Mouse (Mus musculus) neural tube, embryonic 11.5 days (tissue): ENCODE results near the gene Amd1. TPM values are rescaled to one million over a fixed set of nuclear protein-coding genes. Genes with fewer than 3 reads are reported as not detected.
A peak's percentile ranks its signal among the peaks of the same experiment; 100 is the strongest.

Experiments
- ATAC-seq: fragments of 200-750 bp; cut with Nextera tagmentation; 2 replicates; pipeline ENCODE4 v1.8.0; 2017; ENCODE audit warnings: moderate number of reproducible peaks, mild to moderate bottlenecking, moderate TSS enrichment, moderate library complexity; ENCODE audit not compliant: insufficient read depth, low FRiP score, low TSS enrichment
- DNase-seq: peaks from one replicate; pipeline ENCODE4 v3.0.0-alpha.2; 2015; ENCODE audit warnings: low spot score
- H3K27ac ChIP-seq: fragments of 300-500 bp; sonication (generic); 2 replicates; pipeline ENCODE4 v1.5.1; 2014; ENCODE audit warnings: low read depth, mild to moderate bottlenecking, low read length
- H3K27me3 ChIP-seq: fragments of 300-500 bp; sonication (generic); 2 replicates; pipeline ENCODE4 v1.6.1; 2014; ENCODE audit warnings: mild to moderate bottlenecking, low read length, mixed read lengths; ENCODE audit not compliant: control insufficient read depth, insufficient read depth
- H3K36me3 ChIP-seq: fragments of 300-500 bp; sonication (generic); 2 replicates; pipeline ENCODE4 v1.6.1; 2014; ENCODE audit warnings: mild to moderate bottlenecking, low read length, moderate library complexity, mixed read lengths; ENCODE audit not compliant: control insufficient read depth, insufficient read depth
- H3K4me1 ChIP-seq: fragments of 300-500 bp; sonication (generic); 2 replicates; pipeline ENCODE4 v1.6.1; 2014; ENCODE audit warnings: low read length, mixed read lengths; ENCODE audit not compliant: control insufficient read depth, insufficient read depth
- H3K4me2 ChIP-seq: fragments of 300-500 bp; sonication (generic); 2 replicates; pipeline ENCODE4 v1.6.1; 2014; ENCODE audit warnings: low read depth, mild to moderate bottlenecking, moderate library complexity
- H3K4me3 ChIP-seq: fragments of 300-500 bp; sonication (generic); 2 replicates; pipeline ENCODE4 v1.5.1; 2014; ENCODE audit warnings: low read depth, low read length
- H3K9ac ChIP-seq: fragments of 300-500 bp; sonication (generic); 2 replicates; pipeline ENCODE4 v1.6.1; 2014; ENCODE audit warnings: mild to moderate bottlenecking, low read length
- H3K9me3 ChIP-seq: fragments of 300-500 bp; sonication (generic); 2 replicates; pipeline ENCODE4 v1.6.1; 2016; ENCODE audit warnings: low read length; ENCODE audit not compliant: control insufficient read depth
- WGBS: fragments of 180-500 bp; shearing (Covaris S2); extraction: QIAGEN DNeasy Blood & Tissue Kit; methylation state at CpG from one replicate; pipeline ENCODE4 v1.1.7; 2014; 5-methylcytosine and 5-hydroxymethylcytosine counted together
- polyA plus RNA-seq: library from polyadenylated mRNA; unstranded; fragments of >200 nt; fragmentation: Nextera tagmentation; extraction: Ambion mirVana; gene quantifications from 2 replicates; pipeline ENCODE4 v1.2.1, GENCODE M21; 2014

Amd1 gene
- 94.8 and 97.9 TPM in 2 replicates for polyA plus RNA-seq

DNA sequence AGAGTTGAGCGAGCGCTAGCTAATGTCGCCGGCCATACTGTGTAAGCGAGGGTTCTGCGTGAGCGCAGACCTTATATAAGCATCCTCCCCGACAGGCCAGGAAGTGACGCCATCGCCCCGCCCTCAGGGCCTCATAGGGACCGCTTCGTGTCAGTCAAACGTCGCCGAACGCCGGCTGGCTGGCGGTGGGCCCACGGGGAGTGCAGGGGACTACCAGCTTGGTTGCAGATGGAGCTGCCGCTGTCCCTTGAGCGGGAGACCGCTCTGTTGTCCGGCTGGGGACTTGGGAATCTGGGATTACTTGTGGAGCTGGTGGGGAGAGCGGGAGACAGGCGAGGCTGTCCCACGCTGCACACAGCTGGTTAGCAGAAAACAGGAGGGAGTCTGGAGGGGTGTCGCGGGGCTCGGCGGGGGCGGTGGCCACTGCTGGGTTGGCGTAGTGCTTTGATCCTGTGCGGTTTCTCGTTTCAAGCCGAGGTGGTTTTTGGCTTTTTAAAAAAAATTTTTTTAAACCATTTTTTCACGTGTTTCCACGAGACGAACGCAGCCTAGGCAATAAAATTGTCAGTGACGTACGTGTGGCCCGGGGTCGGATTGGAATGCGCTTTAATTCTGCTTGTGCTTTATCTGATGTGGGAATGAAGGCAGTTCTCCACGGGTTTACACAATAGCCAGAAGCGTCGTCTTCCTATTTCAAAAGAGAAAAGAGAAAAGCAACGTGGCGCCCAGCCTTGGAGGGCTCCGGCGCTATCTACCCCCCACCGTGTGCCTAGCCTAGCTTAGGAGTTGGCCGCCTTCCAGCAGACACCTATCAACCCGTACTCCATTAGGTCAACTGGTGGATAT, at the start of gene Amd1:
Gene Amd1 (minus strand): TSS at position 47 of the 846 bp plus-strand sequence.
- peak; percentile 100 for DNase-seq
- H3K9ac ChIP-seq = peak within 1 kb of the TSS; percentile 96
- ATAC-seq = peak; percentile 97
- no peaks in the 10 kb centered on the region for H3K27me3 ChIP-seq
- peaks cover 8% of the 10 kb centered on the region; the same call in 1 of the 2 replicates for H3K4me1 ChIP-seq
- H3K4me2 ChIP-seq = peak within 1 kb of the TSS; percentile 64
- 0 out of 2 replicates have a peak, but pooled peaks cover 2% of the 10 kb centered on the region for H3K9me3 ChIP-seq
- H3K36me3 ChIP-seq = no peaks in the 10 kb centered on the region
- H3K27ac ChIP-seq = peak within 1 kb of the TSS; percentile 98
- peak within 1 kb of the TSS; percentile 99 for H3K4me3 ChIP-seq
- WGBS = under 1% methylated on average over 55 of the region's 55 CpGs

DNA sequence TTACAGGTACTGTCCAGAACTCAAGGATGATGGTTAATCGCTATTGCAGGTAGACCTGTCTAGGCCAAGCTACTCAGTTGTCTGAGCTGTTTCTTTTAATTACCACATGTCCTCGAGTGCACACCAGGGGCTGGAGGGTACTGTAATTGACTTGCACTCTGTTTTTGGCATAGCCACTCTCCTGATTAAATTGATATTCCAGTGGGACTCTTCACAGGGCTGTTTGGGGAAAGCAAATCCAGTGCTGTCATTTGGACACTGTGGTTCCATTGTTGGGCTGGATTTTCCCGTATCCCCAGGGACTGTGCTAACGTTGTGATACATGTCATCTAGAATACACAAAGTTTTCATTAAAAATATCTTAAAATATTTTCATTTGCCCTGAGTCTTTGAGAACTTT, 49.2 kb upstream of the Amd1 start:
- no peak overlapping the region for H3K9ac ChIP-seq
- no peaks in the 10 kb centered on the region for H3K27me3 ChIP-seq
- no peak overlapping the region for H3K4me2 ChIP-seq

DNA sequence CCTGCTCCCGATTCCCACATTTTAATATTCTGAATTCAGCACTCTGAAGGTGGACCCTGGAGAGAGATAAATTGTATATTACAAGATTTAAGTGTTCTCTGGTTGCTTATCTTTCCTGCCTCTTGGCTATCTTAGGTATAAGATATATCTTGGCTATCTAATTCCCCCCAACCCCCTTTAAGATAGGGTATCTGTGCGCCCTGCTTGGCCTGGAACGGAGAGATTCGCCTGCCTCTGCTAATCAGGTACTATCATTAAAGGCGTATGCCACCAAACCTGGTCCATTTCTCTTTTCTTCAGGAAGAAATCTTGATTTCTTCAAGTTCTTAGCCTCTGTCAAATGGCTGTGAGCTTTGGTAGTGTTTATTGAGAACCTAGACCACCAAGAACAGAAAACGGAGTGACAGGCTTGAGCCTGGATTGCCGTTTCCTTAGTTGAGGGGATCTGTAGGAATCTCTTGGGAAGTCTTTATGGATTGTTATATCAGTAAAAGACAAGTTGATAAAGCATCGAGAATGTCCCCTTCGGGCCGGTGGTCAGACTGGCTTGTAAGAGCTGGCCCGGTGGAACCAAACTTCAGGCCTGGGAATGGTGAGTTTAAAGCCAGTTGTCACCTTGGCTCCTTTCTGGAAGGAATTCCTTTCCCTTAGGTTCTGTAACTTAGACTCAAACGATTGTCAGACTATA, 48.4 kb upstream of the Amd1 start:
- no peaks in the 10 kb centered on the region for H3K4me1 ChIP-seq
- H3K4me2 ChIP-seq = peak overlapping the region; percentile 67
- no peaks in the 10 kb centered on the region for H3K9me3 ChIP-seq
- H3K9ac ChIP-seq = peak overlapping the region; percentile 89
- 53% methylated on average over 12 of the region's 12 CpGs for WGBS
- H3K4me3 ChIP-seq = peak overlapping the region; percentile 89
- no peak for DNase-seq
- no peaks in the 10 kb centered on the region for H3K27me3 ChIP-seq
- ATAC-seq = no peak
- H3K36me3 ChIP-seq = no peaks in the 10 kb centered on the region
- H3K27ac ChIP-seq = no peak overlapping the region; the same call in 1 of the 2 replicates

More for the DNA sequence above, 49.2 kb upstream of the Amd1 start:
- Histone ChIP-seq H3K27ac (no peak overlapping the region), H3K9me3 (no peaks in the 10 kb centered on the region), H3K4me3 (no peak overlapping the region), H3K36me3 (no peaks in the 10 kb centered on the region), H3K4me1 (no peaks in the 10 kb centered on the region)
- ATAC-seq (no peak), DNase-seq (no peak)
- 73% methylated on average over 4 of the region's 4 CpGs for WGBS

DNA sequence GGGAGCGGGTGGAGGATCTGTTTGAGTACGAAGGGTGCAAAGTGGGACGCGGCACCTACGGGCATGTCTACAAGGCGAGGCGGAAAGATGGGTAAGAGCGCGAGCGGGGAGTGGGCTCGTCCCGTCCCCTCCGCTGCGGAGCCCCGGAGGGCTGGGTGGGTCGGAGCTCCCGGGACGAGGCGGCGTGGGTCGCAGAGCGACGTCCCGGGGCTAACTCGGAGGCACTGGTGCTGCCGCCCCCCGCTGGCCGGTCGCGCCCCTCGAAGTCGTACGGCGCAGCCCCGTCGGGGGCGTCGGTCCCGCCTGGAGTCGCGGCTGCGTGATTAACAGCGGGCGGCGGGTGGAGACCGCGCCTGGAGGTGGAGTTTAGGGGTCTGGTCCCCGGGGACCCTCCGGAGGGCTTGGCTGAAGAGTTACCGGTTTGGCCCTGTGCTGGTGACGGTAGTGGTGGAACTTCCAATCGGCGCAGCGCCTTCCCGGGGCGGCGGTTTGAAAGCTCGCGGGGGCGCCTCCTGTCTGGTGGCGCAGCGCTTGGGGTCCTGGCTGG, 47.7 kb upstream of the Amd1 start:
- H3K36me3 ChIP-seq = no peaks in the 10 kb centered on the region
- H3K9ac ChIP-seq = peak overlapping the region; percentile 89
- peak overlapping the region; percentile 67 for H3K4me2 ChIP-seq
- ATAC-seq (peak; percentile 54), DNase-seq (peak; percentile 80)
- under 1% methylated on average over 47 of the region's 62 CpGs for WGBS
- no peaks in the 10 kb centered on the region for H3K9me3 ChIP-seq
- H3K27ac ChIP-seq = peak overlapping the region; percentile 87
- no peaks in the 10 kb centered on the region for H3K27me3 ChIP-seq
- no peaks in the 10 kb centered on the region for H3K4me1 ChIP-seq
- H3K4me3 ChIP-seq = peak overlapping the region; percentile 89

DNA sequence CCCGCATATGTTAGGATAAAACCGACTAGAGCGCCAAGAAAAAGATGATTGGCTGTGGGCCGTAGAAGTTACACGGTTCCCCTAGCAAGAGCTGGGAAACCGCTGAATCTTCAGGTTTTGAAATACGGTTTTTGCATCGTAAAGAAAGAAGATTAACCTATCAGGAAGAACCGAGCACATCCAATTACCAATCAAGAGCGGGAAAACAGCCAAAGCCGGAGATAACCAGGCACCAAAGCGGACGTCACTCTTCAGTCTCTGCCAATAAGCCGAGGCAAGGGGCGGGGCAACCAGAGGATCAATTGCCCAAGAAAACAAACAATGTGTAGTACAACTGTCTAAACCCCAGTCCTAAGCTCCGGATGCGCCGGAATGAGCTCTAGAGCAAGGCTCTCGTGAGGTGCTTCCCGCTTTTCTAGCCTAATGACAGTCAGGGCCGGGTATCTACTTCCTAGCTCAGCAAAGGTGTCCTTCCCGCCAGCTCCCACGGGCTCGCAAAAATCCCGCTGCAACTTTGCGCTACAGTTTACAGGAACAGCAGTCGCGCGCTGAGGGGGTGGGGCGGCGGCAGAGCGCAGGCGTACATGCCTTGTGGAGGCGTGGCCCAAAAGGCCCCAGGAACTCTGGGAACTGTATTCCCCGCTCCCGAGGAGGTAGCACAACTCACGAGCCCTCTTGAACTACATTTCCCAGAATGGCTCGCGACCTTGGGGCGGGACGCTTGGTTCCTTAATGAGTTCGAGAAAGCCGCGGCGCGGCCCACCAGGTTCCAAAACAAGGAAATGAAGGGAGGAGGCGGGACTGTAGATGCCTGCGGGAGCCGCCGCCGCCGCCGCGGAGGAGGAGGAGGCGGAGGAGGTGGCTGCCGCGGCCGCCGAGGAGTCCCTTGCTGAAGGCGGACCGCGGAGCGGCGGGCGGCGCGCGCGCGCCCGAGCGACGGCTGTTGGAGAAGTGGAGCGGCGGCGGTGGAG, 46.9 kb upstream of the Amd1 start:
- H3K27me3 ChIP-seq = no peaks in the 10 kb centered on the region
- peak overlapping the region; percentile 67 for H3K4me2 ChIP-seq
- WGBS = under 1% methylated on average over 75 of the region's 76 CpGs
- no peaks in the 10 kb centered on the region for H3K9me3 ChIP-seq
- DNase-seq (peak; percentile 98), ATAC-seq (peak; percentile 97)
- peak overlapping the region; percentile 89 for H3K9ac ChIP-seq
- peak overlapping the region; percentile 87 for H3K27ac ChIP-seq
- H3K36me3 ChIP-seq = no peaks in the 10 kb centered on the region
- H3K4me3 ChIP-seq = peak overlapping the region; percentile 89
- H3K4me1 ChIP-seq = no peaks in the 10 kb centered on the region

DNA sequence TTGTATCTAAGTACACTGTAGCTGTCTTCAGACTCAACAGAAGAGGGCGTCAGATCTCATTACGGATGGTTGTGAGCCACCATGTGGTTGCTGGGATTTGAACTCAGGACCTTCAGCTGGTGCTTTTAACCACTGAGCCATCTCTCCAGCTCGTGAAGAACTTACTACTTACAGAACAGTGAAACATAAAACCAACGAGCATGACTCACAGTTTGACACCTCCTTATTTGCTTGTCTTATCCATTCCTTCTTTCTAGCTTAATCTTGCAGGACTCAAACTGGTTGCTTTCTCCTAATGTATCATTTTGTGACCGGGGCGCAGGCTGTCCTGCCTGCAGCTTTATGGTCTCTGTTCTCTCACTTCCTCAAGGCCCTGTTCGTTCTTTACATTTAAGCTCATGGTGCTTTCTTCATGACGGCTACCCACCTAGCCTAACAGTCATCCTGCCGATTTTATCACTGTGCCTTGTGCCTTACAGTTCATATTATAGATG, 45.5 kb upstream of the Amd1 start:
- no peak overlapping the region for H3K4me3 ChIP-seq
- no peak overlapping the region for H3K9ac ChIP-seq
- no peak for DNase-seq
- 73% methylated on average over 9 of the region's 9 CpGs for WGBS
- H3K4me2 ChIP-seq = no peak overlapping the region; the same call in 1 of the 2 replicates
- H3K4me1 ChIP-seq = no peaks in the 10 kb centered on the region
- H3K36me3 ChIP-seq = no peaks in the 10 kb centered on the region
- no peak overlapping the region for H3K27ac ChIP-seq
- no peaks in the 10 kb centered on the region for H3K9me3 ChIP-seq
- ATAC-seq = no peak
- no peaks in the 10 kb centered on the region for H3K27me3 ChIP-seq

DNA sequence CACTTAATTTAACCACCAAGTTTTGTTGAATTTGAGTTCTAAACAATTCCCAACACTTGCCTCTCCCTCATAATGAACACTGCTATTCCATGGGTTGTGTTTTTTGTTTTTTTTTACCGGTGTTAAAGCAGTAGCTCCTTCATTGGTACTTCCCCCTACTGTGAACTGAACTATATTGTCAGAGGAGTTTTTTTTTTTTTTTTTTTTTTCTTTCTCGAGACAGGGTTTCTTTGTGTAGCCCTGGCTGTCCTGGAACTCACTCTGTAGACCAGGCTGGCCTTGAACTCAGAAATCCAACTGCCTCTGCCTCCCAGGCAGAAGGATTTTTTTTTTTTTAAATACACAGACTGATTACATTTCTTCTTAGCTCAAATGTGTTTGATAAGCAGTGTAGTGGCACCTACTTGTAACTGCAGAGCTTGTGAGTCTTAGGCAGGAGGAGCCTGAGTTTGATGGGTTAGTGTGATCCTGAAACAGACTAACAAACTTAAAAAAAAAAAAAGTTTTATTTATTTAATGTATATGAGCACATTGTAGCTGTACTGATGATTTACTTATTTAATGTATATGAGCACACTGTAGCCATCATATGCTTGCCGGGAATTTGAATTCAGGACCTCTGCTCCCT, 44.9 kb upstream of the Amd1 start:
- Histone ChIP-seq H3K4me3 (no peak overlapping the region), H3K27ac (no peak overlapping the region), H3K4me2 (no peak overlapping the region), H3K27me3 (no peaks in the 10 kb centered on the region), H3K4me1 (no peaks in the 10 kb centered on the region), H3K9ac (no peak overlapping the region), H3K36me3 (no peaks in the 10 kb centered on the region), H3K9me3 (no peaks in the 10 kb centered on the region)
- DNase-seq (no peak), ATAC-seq (no peak)
- 76% methylated on average over 3 of the region's 3 CpGs for WGBS
